Mouse (Mus musculus) limb, embryonic 14.5 days (tissue): ENCODE measurements around the gene Cnpy1. TPM values are rescaled to one million over a fixed set of nuclear protein-coding genes. Genes with fewer than 3 reads are reported as not detected.

Source experiments
- ATAC-seq: fragments of 200-750 bp; cut with Nextera tagmentation; 2 replicates; pipeline ENCODE4 v1.8.0; 2017; ENCODE audit warnings: low read depth, moderate number of reproducible peaks, moderate TSS enrichment; ENCODE audit not compliant: low FRiP score
- DNase-seq: peaks from one replicate; pipeline ENCODE4 v3.0.0-alpha.2; 2015; ENCODE audit warnings: low spot score
- H3K27ac ChIP-seq: fragments of 300-500 bp; sonication (generic); replicated peaks from 2 replicates; pipeline ENCODE4 v1.5.1; 2014; ENCODE audit warnings: low read depth, mild to moderate bottlenecking, low read length, moderate library complexity, mixed read lengths
- H3K27me3 ChIP-seq: fragments of 300-500 bp; sonication (generic); 2 replicates; pipeline ENCODE4 v1.6.1; 2014; ENCODE audit warnings: low read length, mixed read lengths; ENCODE audit not compliant: control insufficient read depth, insufficient read depth
- H3K36me3 ChIP-seq: fragments of 300-500 bp; sonication (generic); 2 replicates; pipeline ENCODE4 v1.6.1; 2014; ENCODE audit warnings: mild to moderate bottlenecking, low read length, moderate library complexity, mixed read lengths; ENCODE audit not compliant: control insufficient read depth, insufficient read depth
- H3K4me1 ChIP-seq: fragments of 300-500 bp; sonication (generic); 2 replicates; pipeline ENCODE4 v1.6.1; 2014; ENCODE audit warnings: antibody characterized with exemption, low read length, mixed read lengths; ENCODE audit not compliant: control insufficient read depth, insufficient read depth
- H3K4me2 ChIP-seq: fragments of 300-500 bp; sonication (generic); replicated peaks from 2 replicates; pipeline ENCODE4 v1.6.1; 2014; ENCODE audit warnings: low read depth, mild to moderate bottlenecking, low read length, moderate library complexity; ENCODE audit not compliant: severe bottlenecking
- H3K4me3 ChIP-seq: fragments of 300-500 bp; sonication (generic); replicated peaks from 2 replicates; pipeline ENCODE4 v1.5.1; 2014; ENCODE audit warnings: low read length
- H3K9ac ChIP-seq: fragments of 300-500 bp; sonication (generic); 2 replicates; pipeline ENCODE4 v1.6.1; 2014; ENCODE audit warnings: mild to moderate bottlenecking, low read depth, low read length, moderate library complexity; ENCODE audit not compliant: severe bottlenecking
- H3K9me3 ChIP-seq: fragments of 300-500 bp; sonication (generic); 2 replicates; pipeline ENCODE4 v1.6.1; 2016; ENCODE audit warnings: low read length; ENCODE audit not compliant: control insufficient read depth
- POLR2A ChIP-seq: fragments of 200-500 bp; IDR thresholded peaks from 2 replicates; pipeline ENCODE4 v1.8.0; 2012; ENCODE audit warnings: inconsistent platforms, mild to moderate bottlenecking, moderate library complexity, borderline replicate concordance; ENCODE audit not compliant: insufficient read depth, insufficient read length; ENCODE audit errors: extremely low read depth
- WGBS: fragments of 180-500 bp; shearing (Covaris S2); extraction: QIAGEN DNeasy Blood & Tissue Kit; methylation state at CpG from one replicate; pipeline ENCODE4 v1.1.7; 2014; 5-methylcytosine and 5-hydroxymethylcytosine counted together
- polyA plus RNA-seq, 2 experiments: library from polyadenylated mRNA; depleted of rRNA in 1 of 2; stranded (reverse) in 1 of 2; unstranded in 1 of 2; fragments of >200 nt; fragmentation: Nextera tagmentation in 1 of 2; extraction: Ambion mirVana in 1 of 2; gene quantifications; 2 replicates each; pipeline versions ENCODE4 v1.2.1 to v1.2.3; 2012 to 2014

Cnpy1 gene
- polyA plus RNA-seq, 2 experiments = 0.26 TPM; not detected in 1

GRCm38 (mm10) chr5:28168253-28169165, 77.1 kb downstream of the Cnpy1 start:
- H3K9me3 ChIP-seq = no peaks in the 10 kb centered on the region
- no peak overlapping the region for H3K4me2 ChIP-seq
- DNase-seq (no peak), ATAC-seq (no peak)
- no peak overlapping the region for H3K27ac ChIP-seq
- H3K4me1 ChIP-seq = peaks cover 11% of the 10 kb centered on the region; the same call in 1 of the 2 replicates
- H3K27me3 ChIP-seq = peaks cover 94% of the 10 kb centered on the region
- no peak for TF ChIP-seq POLR2A
- no peak overlapping the region for H3K9ac ChIP-seq
- H3K4me3 ChIP-seq = peak overlapping the region; percentile 5
- no peaks in the 10 kb centered on the region for H3K36me3 ChIP-seq
- WGBS = 1% methylated on average over 36 of the region's 36 CpGs

DNA sequence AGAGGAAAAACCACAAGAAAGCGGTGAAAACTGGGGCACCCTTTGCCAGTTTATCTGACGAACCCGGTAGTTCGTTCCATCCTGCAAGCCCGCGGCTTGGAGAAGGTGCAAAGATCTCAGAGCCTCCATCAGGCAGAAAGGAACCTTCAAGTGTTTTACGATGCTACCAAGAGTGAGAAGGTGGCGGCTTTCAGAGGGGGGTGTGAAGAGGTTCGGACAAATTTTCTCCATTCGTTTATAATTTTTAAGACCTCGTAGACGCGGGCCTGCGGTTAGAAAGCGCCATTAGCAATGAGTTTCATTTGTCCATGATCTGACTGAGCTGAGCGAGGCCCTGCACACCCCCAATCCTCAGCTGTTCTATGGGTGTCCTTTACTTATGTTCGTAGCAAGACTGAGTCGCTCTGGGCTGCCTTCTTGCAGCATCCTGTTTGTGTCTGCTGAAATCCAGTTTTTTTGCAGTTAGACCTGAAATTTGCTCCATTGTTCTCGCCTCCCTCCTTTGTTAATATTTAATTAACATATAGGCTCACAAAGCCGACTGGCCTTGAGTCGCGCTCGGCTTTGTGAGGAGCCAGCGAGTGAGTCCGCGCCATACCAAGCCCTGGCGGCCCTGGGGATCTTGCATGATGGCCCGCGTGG, 77.9 kb downstream of the Cnpy1 start:
- Histone ChIP-seq H3K9me3 (no peaks in the 10 kb centered on the region), H3K4me2 (no peak overlapping the region), H3K4me1 (peaks cover 11% of the 10 kb centered on the region; the same call in 1 of the 2 replicates), H3K27me3 (peaks cover 93% of the 10 kb centered on the region), H3K36me3 (no peaks in the 10 kb centered on the region), H3K4me3 (peak overlapping the region; percentile 5; the same call in 1 of the 2 replicates), H3K27ac (no peak overlapping the region), H3K9ac (no peak overlapping the region)
- 2% methylated on average over 29 of the region's 29 CpGs for WGBS
- no peak for ATAC-seq
- no peak for TF ChIP-seq POLR2A
- DNase-seq = no peak

DNA sequence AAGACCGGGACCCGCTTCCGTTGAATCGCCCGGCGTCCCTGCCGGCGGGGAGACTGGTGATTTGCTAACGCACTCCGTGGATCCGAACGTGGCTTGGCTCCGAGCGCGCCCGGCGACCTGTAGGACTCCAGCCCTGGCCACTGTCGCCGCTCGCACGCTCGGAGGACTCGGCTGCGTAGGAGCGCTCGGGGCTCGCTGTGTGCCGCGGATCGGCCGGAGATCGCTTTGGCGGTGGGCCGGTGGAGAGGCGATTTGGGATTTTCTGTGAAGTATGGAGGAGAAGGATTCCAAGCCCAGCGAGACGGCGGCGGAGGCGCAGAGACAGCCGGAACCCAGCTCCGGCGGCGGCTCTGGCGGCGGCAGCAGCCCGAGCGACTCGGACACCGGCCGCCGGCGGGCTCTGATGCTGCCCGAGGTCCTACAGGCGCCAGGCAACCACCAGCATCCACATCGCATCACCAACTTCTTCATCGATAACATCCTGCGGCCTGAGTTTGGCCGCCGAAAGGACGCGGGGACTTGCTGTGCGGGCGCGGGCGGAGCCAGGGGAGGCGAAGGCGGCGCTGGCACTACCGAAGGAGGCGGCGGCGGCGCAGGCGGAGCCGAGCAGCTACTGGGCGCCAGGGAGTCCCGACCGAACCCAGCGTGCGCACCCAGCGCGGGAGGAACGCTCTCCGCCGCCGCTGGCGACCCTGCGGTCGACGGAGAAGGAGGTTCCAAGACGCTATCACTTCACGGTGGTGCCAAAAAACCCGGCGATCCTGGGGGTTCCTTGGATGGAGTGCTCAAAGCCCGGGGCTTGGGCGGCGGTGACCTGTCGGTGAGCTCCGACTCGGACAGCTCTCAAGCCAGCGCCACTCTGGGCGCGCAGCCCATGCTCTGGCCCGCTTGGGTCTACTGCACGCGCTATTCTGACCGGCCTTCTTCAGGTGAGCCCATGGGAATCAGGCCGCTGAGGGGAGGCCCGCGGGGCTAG, 79.1 kb downstream of the Cnpy1 start:
- Histone ChIP-seq H3K4me2 (peak overlapping the region; percentile 77), H3K4me3 (peak overlapping the region; percentile 43), H3K36me3 (no peaks in the 10 kb centered on the region), H3K4me1 (peaks cover 11% of the 10 kb centered on the region; the same call in 1 of the 2 replicates), H3K9ac (0 out of 2 replicates have a peak overlapping the region, but pooled peaks have one; percentile 25), H3K27ac (no peak overlapping the region), H3K9me3 (no peaks in the 10 kb centered on the region), H3K27me3 (peaks cover 92% of the 10 kb centered on the region)
- ATAC-seq (no peak), DNase-seq (no peak)
- WGBS = under 1% methylated on average over 58 of the region's 111 CpGs
- TF ChIP-seq POLR2A = no peak

GRCm38 (mm10) chr5:28165358-28166255, 80.0 kb downstream of the Cnpy1 start, which contains the start of gene En2:
Gene En2, plus strand, starts transcription at chr5:28165694.
- H3K4me1 ChIP-seq = peaks cover 11% of the 10 kb centered on the region; the same call in 1 of the 2 replicates
- no peak within 1 kb of the TSS for H3K27ac ChIP-seq
- peak; percentile 61 for ATAC-seq
- no peaks in the 10 kb centered on the region for H3K9me3 ChIP-seq
- peaks cover 93% of the 10 kb centered on the region for H3K27me3 ChIP-seq
- peak within 1 kb of the TSS; percentile 77 for H3K4me2 ChIP-seq
- no peaks in the 10 kb centered on the region for H3K36me3 ChIP-seq
- no peak for TF ChIP-seq POLR2A
- H3K4me3 ChIP-seq = peak within 1 kb of the TSS; percentile 43
- 0 out of 2 replicates have a peak within 1 kb of the TSS, but pooled peaks have one; percentile 25 for H3K9ac ChIP-seq
- under 1% methylated on average over 47 of the region's 113 CpGs for WGBS
- no peak for DNase-seq
